Mouse (Mus musculus) layer of hippocampus, adult 9-11 months (tissue): ENCODE measurements around the gene BC025920.
A peak's percentile ranks its signal among the peaks of the same experiment; 100 is the strongest.

Source experiments
- DNase-seq: peaks from one replicate; pipeline ENCODE4 v3.0.0; 2022

BC025920 gene

DNA sequence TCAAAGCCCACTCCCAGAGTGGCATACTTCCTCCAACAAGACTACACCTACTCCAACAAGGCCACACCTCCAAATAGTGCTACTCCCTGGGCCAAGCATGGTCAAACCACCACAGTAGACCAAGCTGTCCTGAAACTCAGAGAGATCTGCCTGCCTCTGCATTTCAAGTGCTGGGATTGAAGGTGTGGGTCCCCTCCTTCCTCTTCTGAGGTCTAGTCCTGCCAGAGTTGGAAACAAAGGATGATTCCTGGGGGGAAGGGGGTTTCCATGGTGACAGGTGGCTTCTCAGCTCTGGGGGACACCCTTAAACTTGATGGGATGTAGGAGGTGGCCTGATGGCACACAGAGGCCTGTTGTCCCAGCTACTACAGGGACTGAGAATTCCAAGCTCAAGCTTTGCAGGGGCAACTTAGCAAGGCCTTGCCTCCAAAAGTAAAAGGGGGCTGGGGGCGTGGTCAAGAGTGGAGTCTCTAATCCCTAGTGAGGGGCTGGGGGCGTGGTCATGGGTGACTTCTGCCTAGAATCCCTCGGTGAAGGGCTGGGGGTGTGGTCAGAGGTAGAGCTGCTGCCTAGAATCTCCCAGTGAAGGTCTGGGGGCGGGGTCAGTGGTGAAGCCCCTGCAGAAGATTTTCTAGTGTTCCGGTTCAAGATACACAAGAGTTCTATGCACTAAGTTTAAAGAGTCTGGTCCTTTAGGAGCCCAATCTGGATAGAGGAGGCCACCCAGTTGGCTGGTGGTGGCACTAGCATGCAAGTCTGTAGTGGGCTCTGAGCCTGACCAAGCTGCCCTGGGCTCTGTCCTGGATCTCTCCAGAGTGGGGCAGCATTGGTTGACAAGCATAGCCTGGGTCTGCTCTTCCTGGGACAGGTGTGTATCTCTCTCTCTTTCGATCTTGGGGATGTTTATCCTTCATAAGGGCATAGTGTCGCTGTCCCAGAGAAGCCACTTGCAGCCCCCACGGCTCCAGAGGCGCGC is 31.7 kb upstream of the BC025920 start, which contains the start of gene Tle2:
Tle2 (plus strand) TSS at position 481 of the 976 bp plus-strand sequence.
- DNase-seq = no peak

DNA sequence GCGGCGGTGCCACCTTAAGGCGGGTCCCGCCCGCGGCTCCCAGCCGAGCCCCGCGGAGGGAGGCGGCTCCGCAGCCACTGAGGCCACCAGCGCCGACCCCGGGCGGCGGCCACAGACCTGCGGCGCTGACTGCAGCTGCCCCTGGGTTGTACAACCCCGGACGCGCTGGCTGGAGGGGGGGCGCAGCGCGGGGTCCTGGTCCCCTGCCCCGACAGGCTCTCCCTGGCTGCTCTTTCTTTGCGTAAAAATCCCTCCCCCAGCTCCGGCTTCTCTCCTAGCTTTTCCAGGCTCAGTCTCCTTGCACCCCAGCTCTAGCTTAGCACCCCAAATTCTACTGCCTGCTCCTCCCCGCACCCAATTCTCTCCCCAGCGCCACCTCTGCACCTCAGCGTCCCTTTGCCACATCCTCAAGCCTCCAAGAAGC is 30.9 kb upstream of the BC025920 start:
- DNase-seq = no peak

DNA sequence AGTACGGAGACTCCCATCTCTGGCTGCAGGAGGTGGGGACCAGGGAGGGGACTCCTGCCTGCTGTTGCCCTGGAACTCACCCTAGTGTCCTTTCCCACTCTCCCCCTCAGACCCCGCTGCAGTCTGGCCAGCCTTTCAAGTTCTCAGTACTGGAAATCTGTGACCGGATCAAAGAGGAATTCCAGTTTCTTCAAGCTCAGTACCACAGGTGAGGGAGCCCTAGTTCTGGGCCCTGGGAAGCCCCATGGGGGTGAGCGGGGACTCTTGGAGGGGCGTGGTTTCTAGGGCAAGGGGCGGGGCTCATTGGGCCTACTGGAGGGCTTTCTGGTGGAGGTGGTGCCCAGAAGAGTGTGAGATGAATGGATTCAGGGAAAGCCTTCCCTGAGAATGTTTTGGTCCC is 30.4 kb upstream of the BC025920 start:
- no peak for DNase-seq

DNA sequence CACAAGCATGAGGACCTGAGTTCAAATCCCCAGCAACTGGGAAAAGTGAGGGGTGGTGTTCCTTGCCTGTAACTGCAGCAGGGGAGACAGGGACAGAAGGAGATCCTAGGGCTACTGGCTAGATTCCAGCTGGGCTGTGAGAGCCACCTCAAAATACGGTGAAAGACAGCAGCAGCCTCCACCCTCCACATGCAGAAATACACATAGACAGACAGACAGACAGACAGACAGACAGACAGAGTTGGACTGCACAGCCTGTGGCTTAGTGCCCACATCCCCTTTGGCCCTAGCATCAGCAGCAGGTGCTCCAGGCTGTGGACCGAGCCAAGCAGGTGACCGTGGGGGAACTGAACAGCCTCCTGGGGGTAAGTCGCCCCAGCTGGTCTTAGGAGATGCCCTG is 26.1 kb upstream of the BC025920 start:
- DNase-seq = no peak

DNA sequence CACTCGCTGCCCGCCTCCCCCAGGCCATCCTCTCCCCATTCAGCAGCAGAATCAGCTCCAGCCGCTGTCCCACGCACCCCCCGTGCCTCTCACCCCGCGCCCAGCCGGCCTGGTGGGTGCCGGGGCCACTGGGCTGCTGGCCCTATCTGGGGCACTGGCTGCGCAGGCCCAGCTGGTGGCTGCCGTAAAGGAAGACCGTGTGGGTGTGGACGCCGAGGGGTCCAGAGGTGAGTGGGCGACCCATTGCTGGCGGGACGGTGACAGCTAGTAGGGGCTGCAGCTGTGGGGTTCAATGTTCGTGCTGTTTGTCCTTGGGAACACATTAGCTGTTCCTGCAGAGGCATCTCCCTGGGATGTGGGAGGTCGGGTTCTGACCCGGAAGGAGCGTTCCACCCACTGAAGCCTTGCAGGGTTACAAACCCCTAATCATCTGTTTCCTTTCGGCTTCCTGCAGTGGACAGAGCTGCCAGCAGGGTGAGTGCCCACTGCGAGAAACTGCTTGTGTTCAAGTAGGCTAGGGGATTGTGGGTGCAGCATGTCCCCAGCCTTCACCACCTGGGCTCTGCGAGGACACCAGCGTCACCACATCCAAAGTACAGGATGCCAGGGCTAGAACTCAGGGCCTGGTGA is 25.5 kb upstream of the BC025920 start:
- no peak for DNase-seq

DNA sequence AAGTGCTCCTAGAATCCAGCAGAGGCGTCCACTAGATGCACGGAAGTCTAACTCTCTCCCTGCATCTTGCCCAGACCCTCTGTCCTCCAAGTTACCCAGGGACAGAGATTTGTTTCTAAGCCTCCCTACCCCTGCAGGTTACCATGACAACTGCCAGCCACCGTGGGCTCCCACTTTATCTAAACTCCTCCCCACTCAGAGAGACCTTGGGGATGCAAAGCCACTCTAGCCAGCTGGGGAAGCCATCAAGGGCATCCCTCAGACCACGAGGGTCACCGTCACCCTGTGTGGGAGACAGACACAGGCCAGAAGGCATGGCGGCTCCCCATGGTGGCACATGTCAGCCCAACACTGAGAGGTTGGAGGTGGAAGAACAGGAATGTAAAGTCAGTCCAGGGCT is 22.7 kb upstream of the BC025920 start:
- DNase-seq = no peak

DNA sequence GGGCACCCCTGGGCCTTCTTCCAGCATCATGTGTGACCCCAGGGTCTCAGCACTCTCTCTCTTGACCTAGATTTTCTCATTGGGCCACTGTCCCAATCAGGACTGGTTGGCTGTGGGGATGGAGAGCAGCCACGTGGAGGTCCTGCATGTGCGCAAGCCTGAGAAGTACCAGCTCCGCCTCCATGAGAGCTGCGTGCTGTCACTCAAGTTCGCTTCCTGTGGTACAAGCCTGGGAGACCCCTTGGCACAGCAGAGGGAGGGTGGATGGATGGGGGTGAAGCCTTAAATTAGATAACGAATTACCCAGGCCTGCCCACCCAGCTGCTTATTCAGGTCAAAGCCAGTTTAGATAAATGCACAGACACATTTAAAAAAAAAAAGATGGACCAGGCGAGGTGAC is 17.3 kb upstream of the BC025920 start:
- no peak for DNase-seq

DNA sequence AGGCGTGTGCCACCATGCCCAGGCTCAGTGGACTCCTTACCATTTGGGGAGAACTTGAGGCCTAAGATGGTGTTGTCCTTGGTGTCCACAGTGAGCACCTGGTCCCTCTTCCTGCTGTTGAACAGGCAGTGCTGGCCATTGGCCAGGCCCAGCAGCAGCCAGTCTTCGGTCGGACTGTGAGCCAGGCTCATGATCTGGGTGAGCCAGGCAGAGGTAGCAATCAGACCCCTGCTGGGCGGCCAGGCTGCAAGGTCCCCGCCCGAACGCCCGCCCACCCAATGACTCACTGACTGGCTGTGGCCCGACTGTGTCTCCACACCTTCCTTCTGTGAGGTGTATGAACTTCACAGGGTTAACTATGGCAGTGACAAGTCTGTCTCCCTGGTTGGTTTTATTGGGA is 14.2 kb upstream of the BC025920 start:
- no peak for DNase-seq

DNA sequence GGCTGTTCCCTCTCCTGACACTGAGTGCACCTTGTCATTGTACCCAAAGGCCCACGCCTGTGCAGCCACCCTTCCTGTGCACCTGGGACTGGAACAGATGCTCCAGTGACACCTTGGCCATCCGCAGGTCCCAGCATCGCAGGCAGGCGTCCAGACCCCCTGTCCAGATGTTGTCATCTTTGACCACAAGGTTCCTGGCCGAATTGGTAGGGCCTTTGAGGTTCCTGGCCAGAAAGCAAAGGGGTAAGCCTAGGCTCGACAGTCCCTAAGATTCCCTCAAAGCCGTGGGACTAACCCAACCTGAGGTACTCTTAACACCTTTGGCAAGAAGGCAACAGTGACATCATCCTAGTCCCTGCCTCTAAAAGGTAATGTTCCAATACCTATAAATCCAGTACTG is 13.4 kb upstream of the BC025920 start:
- DNase-seq = no peak

DNA sequence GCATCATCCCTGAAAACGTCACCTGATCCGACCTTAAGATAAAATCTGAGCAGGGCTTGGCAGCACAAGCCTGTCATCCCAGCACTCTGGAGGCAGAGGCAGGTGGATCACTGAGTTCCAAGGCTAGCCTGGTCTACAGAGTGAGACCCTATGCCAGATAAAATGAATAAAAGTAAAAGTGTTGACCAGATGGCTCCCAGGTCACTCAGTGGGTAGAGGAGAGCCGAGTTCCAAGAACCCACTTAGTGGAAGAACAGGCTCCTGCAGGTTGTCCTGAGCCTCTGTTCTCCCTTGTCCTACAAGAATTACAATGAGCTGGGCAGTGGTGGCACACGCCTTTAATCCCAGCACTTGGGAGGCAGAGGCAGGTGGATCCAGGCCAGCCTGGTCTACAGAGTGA is 12.8 kb upstream of the BC025920 start:
- no peak for DNase-seq

DNA sequence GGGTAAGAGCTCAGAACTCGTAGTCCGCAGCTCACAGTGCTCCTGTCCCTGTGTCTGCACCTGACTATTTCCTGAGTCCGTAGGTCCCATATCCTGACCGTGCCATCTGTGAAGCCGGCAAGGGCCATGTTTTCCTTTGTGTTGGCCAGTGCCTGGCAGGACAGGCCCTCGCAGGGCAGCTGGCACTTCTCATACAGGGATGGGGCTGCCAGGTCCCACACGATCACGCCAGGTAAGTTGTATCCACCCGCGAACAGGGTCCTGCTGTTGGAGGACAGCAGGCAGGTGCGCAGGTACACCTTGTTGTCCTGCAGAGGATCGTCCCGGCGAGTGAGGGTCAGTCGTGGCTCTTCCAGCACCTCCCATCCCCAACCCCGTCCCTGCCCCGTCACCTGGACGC is 12.1 kb upstream of the BC025920 start:
- no peak for DNase-seq

DNA sequence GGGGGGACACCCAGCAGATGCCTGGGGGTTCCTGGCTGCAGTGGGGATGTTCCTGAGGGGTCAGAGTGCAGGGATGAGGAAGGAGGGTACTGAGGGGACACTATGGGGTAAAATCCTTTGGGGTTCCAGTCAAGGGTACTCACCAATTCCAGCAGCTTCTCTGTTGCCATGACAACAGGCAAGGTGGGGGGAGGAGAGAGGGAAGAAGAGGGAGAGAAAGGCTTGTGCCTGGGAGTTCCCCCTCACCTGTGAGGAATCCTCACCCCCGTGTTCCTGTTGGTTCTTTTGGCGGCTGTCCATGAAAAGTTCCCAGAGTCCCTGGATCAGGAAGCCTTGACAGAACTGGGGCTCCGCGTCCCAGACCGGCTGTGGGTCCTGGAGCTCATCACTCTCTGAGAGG is 10.5 kb upstream of the BC025920 start:
- DNase-seq = no peak

DNA sequence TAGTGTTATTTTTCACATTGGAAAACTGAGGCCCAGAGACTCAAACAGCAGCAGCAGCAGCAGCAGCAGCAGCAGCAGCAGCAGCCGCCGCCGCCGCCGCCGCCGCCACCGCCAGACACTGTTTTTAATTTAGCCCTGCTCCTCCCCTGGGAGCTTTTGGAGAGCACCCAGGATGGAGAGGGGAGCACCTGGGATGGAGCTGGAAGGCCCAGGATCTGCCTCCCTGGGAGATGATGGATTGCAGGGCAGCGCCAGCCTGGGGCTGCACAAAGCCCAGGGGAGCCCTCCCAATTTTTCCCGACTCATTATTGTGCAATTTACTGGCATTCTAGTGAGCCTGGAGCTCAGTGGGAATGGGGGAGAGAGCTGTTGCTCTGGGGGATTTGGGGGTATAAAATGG is 9.5 kb upstream of the BC025920 start:
- no peak for DNase-seq

DNA sequence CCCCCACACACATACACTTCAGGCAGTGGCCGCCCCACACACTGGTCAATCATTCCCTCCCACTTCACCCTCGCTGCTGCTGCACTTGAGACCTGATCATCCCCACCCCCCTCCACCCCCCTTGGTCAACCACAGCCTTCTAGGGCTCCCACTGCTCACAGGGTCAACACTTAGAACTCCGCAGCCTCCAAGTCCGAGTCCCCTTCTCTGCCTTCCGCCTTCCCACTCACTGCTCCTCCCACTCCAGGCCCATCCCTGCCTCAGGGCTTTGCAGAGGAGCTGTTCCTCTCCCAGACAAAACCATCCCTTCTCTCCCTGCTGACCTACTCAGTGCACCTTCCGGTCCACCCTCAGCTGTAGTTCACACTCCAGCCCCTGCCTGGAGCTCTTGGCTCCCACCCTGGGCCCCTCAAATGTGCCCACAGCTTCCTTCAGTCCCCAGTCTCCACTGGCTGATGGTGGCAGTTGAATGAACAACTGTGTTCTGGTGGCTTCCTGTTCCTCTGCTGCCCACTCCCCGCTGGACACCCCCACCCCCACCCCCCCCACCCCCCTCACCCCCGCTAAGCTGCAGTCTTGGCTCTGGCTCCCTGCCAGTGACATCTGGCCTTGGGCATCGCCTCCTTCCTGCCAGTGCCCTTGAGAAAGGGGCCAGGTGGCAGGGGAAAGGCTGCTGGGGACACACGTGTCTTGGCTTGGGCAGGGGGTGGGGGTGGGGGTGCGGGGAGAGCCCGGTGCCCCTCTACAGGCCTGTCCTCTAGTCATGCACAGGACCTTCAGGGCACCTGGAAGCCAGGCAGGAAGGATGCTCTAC is 8.7 kb upstream of the BC025920 start:
- no peak for DNase-seq

DNA sequence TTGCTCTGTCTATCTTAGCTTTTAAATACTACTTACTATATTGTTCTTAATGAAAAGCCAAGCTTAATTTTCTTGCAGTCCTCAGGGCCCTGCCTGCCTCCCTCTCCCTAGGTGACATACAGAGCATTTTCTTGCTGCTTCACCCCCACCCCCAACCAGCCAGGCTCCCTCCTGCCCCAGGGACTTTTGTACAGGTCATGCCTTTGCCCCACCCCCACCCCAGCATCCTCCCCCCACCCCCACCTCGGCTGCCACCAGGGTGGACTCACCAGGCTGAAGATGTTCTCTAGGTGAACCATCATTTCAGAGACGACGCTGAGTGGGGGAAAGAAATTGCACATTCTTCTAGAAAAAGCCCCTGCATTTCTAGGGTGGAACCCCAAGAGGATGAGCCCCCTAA is 7.7 kb upstream of the BC025920 start:
- DNase-seq = no peak

DNA sequence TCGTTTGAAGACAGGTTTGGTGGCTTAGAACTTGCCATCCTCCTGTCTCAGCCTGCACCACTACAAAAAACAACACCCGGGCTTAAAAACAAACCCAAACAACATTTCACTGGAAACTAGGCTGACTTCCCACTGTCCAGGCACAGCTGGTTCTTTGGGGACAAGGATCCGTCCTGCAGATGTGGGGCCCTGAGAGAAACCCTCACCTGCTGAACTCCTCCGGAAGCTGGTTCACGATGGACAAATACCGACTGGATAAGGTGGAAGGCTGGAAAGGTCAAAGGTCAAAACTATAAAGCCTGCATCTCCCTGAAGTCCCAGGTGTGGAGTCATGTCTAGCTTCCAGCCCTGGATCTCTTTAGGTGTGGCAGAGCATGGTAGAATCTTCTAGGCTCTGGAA is 7.2 kb upstream of the BC025920 start:
- DNase-seq = no peak

DNA sequence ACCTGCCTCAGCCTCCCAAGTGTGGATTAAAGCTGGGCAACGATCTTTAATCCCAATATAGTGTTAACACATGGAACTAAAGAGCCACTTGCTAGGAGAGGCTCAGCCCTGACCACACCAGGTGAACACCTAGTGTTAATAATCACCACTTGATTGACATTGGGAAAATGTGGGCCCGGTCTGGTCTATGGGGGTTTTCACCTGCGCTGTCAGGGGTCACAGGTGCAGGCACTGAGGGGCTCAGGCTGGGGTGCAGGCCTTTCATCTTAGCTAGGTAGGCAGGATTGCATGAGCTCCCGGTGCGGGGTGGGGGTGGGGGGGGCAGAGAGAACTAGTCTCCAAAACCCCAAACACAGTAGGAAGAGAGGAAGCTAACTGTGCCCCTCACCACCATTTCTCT is 6.4 kb upstream of the BC025920 start:
- DNase-seq = no peak

DNA sequence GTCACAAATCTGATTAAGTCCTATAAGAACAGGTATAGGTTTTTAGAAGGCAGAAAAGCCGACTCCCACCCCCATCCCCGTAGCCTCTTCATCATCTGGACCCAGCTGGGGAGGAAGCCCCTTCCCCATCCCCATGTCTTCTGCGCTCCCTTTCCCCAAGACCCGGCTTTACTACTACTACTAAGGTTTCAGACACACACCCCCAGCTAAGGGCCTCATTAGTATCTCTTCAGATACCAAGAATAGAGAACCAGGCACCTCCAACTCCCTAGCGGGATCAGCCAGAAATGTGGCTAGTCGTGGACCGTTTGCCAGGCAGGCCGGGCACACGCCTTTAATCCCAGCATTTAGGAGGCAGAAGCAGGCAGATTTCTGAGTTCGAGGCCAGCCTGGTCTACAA is 6.0 kb upstream of the BC025920 start:
- no peak for DNase-seq

DNA sequence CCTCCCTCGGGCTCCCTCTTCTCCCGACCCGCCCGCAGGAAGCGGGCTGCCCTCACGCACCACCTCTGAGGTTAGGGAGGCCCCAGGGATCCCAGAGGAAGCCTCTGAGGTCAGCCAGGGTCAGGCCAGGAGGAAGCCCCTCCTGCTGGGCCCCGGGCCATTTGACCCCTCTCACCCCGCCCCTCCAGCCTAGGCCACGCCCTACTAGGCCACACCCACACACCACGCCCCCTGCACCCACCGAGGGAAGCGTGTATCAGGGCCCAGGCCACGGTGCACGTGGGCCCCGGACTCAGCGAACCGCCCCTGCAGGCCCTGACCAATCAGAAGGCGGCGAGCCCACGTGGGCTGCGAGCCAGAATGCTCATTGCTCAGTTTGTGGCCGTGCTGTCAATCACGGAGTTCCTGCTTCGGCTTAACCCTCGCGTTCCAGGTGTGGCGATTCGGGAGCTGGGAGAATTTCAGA is 5.3 kb upstream of the BC025920 start, which contains the start of gene Tle6:
Tle6 (minus strand) TSS at position 336 of the 466 bp plus-strand sequence.
- DNase-seq = peak; percentile 95

DNA sequence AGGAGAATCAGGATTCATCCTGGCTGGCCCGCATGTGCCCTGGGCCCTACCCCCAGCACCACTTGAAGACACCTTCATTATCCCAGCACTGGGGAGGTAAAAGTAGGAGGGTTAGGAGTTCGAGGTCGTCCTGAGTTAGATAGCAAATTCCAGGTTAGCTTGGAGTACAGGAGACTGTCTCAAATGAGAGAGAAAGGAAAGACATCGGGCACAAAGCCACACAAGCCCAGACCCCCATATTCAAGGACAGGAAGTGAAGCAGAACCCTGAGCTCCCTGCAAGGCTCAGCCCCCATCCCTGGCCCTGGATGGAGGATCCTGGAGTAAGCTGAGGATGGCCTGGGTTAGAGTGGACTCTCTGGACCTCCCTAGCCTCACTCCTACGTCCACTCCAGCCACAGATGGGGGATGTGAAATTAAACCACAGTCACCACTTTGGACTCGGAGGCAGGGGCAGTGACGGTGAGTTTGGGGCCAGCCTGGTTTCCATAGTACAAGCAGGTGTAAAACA is 4.6 kb upstream of the BC025920 start:
- DNase-seq = no peak

DNA sequence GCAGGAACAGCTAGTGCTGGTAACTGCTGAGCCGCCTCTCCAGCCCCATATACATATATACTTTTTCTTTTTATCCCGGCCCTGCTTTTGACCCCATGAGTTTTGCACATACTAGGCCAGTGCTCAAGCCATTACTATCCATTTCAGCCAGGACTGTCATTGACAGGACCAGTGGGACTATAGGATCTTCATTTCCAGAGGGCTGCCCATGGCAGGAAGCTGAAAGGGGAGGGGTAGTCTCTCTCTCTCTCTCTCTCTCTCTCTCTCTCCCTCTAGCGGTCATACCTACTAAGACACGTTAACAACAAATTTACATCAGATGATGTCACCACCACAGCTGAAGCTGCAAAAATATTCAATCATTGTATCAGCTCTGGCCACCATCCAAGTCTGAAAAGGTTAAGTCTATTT is 3.3 kb upstream of the BC025920 start:
- DNase-seq = no peak

DNA sequence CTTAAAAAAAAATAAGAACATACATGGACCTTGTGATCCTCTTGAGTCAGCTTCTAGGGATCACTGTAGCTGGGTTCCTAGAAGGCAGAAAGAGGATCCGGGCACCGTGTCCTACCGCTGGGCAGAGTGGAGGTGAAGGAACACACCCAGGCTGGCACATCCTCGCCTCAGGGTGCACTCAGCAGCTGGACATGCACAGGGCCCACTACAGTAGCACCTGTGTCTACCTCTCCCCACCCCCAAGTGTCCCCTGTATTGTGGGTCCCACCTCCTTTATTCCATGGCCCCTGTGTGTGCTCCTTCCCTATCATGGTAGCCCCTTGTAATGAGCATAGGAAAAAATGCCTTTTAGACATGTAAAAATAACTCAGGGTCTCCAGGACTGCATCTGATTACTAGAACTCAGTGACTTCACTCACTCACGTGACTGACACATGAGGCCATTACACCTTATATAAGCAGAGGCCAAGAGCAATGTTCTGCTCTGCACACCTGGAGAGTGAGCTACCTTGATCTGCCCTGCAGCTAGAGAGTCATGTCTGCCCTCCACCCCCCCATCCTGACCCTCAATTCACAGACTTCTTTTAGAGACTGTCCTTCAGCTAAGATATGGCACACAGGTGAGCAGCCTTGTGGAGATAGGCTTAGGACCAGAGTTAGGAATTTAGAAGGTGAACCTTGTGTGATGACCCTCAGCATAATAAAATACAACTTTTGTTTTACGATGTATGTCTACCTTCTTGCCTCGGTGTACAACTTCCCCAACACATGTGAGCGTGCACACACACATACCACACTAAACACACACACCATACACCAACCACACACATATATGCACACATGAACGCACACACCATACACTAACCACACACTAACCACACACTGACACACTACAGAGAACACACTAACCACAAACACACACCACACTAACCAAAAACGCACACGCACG is 1.8 kb upstream of the BC025920 start:
- no peak for DNase-seq
